Mouse (Mus musculus): Measurements from ENCODE around the gene Gcnt1. TPM values are rescaled to one million over a fixed set of nuclear protein-coding genes. Genes with fewer than 3 reads are reported as not detected.

The Gcnt1 gene
- polyA plus RNA-seq, 1 experiment: 4.3 TPM

DNA sequence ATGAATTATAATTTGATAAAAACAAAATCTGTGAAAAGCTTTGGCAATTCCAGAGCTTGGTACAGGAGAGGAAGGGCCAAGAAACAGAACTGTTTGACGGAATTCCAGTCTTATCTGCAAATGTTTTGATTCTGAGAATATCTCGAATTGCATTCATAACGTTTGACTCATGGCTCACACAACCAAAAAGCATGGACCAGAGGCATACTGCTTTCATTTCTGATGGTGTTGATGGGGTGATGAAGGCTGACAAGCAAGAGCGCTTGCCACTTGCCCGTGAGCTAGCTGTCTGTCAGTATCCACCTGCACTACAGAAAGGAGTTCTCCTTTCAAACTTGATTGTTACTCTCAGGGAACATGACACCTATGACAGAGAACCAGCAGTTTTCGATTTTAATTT, 83.1 kb downstream of the Gcnt1 start:
- Histone ChIP-seq H3K4me1 (ENCODE audit: control insufficient read depth, insufficient read depth, low read length) (no peaks in the 10 kb centered on the region; the same call in 1 of the 2 replicates), H3K4me3 (replicated peaks; ENCODE audit: extremely low read depth, low read depth, low read length) (no peak overlapping the region)
- DNase-seq: no peak
- WGBS: 48% methylated on average over 6 of the region's 6 CpGs
- TF ChIP-seq CTCF (IDR thresholded peaks at IDR 0.05; ENCODE audit: insufficient read depth, low read length): no peak
- no peak for TF ChIP-seq POLR2A (IDR thresholded peaks at IDR 0.05; ENCODE audit: borderline replicate concordance, extremely low read depth, low read depth, low read length)

DNA sequence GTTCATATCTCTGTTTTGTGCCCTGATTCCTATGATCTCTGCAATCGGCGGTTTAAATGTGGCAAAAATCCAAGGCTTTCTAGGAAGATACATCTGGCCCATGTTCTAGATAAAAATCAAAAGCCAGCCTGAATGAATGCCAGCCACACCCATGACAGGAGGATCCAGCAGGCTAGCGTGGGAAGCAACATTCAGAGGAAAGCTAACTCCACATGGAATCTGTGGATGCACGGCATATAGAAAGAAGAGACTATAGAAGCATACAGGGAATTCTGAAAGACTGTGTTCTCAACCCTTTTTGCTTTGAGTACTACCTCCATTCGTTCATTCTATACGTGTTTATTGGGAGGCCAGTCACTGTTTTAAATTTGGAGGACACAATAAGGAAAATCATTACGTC, 86.6 kb downstream of the Gcnt1 start:
- no peak for DNase-seq
- Histone ChIP-seq H3K4me3 (replicated peaks; ENCODE audit: extremely low read depth, low read depth, low read length) (no peak overlapping the region), H3K4me1 (ENCODE audit: control insufficient read depth, insufficient read depth, low read length) (no peaks in the 10 kb centered on the region; the same call in 1 of the 2 replicates)
- TF ChIP-seq POLR2A (IDR thresholded peaks at IDR 0.05; ENCODE audit: borderline replicate concordance, extremely low read depth, low read depth, low read length) (no peak), CTCF (IDR thresholded peaks at IDR 0.05; ENCODE audit: insufficient read depth, low read length) (no peak)
- WGBS: 69% methylated on average over 7 of the region's 7 CpGs

- no peak for TF ChIP-seq POLR2A (IDR thresholded peaks at IDR 0.05; ENCODE audit: borderline replicate concordance, extremely low read depth, low read depth, low read length)
- no peak for TF ChIP-seq CTCF (IDR thresholded peaks at IDR 0.05; ENCODE audit: insufficient read depth, low read length)
- no peak overlapping the region for H3K4me3 ChIP-seq (replicated peaks; ENCODE audit: extremely low read depth, low read depth, low read length)
- DNase-seq: no peak
- 41% methylated on average over 3 of the region's 3 CpGs for WGBS
- no peaks in the 10 kb centered on the region for H3K4me1 ChIP-seq (ENCODE audit: control insufficient read depth, insufficient read depth, low read length)
Observed at GRCm38 (mm10) chr19:17283317-17283716, 89.3 kb downstream of the Gcnt1 start.

- H3K4me1 ChIP-seq (ENCODE audit: control insufficient read depth, insufficient read depth, low read length): no peaks in the 10 kb centered on the region
- no peak for DNase-seq
- TF ChIP-seq POLR2A (IDR thresholded peaks at IDR 0.05; ENCODE audit: borderline replicate concordance, extremely low read depth, low read depth, low read length) (no peak), CTCF (IDR thresholded peaks at IDR 0.05; ENCODE audit: insufficient read depth, low read length) (no peak)
- no peak overlapping the region for H3K4me3 ChIP-seq (replicated peaks; ENCODE audit: extremely low read depth, low read depth, low read length)
- 88% methylated on average over 4 of the region's 4 CpGs for WGBS
Observed at GRCm38 (mm10) chr19:17278381-17279051, 94.1 kb downstream of the Gcnt1 start.

Other genes starting within 250 kb of the Gcnt1 start
- 70.0 and 97.8 TPM in 2 replicates for gene Rfk, start 21.2 kb upstream of the Gcnt1 start, polyA plus RNA-seq (2012; rRNA removed)